Mouse (Mus musculus): ENCODE results near the gene Arhgap31.

The Arhgap31 gene

DNA sequence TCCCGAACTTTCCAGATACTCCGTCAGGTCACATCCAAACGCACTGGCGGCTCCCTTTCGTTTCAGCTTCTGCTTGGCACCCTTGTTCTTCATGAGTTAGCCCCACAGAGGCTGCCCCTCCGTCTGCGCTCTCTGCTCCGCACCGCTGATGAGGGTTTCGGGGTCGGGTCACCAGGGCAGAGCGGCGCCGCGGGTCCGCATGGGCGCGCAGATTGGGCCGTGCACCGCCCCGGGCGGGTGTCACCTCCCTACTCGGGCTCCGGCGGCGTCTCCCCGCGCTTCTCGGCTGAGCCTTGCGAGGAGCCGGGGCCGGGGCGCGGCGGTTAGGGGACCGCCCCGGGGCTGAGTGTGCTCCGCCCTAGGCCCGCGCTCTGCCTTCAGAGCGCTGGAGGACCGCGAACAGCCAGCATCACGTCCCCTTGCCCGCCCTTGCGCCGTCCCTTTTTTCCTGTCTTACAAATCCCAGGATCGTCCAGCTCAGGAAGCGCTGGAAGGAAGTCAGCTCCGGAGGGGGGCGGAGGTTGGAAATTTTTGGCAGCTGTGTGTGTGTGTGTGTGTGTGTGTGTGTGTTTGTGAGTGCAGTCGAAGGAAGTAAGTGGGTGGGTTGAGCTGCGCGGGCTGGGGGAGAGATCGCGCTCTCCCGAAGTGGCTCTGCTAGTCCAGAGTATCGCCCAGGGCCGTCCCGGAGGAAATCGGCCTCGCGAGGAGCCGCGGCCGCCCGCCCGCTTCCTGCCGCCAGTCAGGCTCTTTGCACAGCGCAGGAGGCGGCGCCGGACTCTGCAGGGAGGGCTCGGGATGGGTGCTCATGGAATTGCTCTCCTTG, at the start of gene Arhgap31:
Gene Arhgap31, minus strand, starts transcription at position 694 of the 823 bp plus-strand sequence.
- peak; percentile 83 for DNase-seq (ENCODE audit: low read depth)

DNA sequence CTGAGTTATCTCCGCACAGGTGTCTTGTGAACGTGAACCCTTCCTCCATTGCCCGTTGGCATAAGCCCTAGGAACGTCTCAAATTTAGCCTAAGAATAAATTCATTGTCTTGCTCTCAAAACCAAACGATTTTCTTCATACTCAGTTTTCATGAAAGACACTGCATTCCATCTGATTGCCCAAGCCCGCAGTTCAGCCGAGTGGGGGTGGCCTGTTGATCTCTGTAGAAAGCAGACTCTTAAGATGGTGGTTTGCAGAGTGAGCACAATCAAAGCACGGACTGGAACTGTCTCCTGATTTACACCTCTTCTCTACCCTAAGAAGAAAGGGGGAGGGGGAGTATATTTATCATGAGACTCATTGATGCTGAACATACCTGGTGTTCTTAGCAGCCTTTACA, 49.3 kb upstream of the Arhgap31 start:
- DNase-seq (ENCODE audit: low read depth): no peak

DNA sequence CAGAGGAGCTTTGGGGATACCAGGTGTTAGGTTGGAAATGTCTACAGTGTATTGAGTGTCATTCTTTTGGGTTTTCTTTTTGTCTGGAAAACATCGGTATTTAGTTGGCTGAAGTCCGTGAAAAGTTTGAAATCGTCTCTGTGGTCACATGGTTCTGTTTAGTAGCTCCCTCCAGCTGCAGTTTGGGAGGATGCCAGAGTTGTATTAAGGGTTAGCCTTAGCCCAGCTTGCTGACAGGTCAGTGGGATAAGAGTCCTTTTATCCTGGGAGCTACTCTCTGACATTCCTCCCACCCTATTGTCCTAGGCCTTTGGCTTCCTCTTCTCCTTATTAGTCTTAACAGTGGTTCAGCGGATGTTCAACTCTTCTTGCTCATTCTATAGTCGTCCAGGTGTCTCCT, 48.9 kb upstream of the Arhgap31 start:
- no peak for DNase-seq (ENCODE audit: low read depth)

DNA sequence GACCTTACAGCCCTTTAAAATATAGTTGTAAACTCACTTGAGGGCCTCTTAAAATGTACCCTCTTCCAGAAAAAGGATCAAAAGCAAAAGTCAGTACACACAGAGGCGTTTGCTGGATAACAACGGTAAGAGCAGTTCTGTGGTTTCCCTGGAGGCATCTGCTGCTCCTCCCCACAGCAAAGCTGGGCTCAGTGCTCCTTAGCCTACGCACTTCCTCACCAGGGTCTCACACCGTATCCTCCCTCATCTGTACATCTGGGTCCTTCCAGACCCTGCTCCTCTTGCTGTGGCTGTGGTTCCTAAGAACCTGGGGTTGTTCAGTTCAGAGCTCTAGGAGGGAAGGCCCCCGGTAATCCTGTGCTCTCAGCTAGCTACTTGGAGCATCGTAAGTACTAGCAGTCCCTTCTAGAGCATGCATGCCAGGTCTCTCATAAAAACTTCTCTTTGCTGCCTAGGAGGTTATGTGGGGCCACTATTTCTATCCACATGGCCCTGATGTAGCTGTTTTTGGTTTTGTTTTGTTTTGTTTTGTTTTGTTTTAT, 47.8 kb upstream of the Arhgap31 start:
- peak; percentile 23 for DNase-seq (ENCODE audit: low read depth)

DNA sequence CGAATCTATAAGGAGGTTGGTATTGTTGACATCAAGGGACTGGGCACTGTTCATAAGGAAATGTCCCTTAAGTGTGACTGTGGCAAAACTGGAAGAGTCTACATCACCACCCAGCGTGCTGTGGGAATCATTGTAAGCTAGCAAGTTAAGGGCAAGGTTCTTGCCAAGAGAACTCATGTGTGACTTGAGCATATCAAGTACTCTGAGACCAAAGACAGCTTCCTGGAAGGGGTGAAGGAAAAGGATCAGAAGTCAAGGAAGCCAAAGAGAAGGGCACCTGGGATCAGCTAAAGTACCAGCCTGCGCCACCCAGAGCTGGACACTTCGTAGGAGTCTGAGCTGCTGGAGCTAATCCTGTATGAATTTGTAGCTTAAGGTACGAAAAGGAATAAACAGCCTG, 47.2 kb upstream of the Arhgap31 start:
- DNase-seq (ENCODE audit: low read depth): no peak

DNA sequence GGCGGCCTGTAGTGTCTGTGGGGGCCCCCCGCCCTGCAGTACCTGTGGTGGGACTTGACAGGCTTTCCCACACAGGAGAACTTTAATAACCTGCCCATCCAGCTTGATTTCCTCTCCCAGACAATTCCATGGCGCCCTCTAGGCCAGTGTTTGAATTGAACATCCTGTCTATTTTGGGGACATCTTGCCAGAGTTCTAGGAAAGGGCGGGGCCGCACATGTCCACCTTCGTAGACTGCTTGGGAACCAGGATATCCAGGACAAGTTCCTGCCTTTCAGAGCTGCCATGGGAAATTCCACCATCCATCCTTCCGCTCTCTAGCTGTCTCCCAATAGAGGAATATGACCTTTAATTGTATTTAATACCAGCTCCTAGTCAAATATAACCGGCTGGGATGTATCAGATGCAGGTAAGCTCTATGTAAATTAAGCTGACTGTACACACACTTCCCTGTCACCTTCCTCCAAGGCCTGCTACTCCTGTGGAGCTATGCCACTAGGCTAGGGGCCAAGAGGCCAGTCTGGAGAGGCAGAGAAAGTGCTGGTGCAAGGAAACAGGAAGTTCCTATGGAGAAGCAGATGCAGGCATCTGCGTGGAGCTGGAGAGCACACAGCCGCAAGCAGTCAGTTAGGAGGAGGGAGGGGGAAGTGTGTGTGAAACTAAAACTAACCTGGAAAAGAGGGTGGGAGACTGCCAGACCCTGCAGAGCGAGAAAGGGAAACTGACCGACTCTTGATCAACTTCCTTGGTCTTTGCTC, 45.2 kb upstream of the Arhgap31 start:
- DNase-seq (ENCODE audit: low read depth): no peak

DNA sequence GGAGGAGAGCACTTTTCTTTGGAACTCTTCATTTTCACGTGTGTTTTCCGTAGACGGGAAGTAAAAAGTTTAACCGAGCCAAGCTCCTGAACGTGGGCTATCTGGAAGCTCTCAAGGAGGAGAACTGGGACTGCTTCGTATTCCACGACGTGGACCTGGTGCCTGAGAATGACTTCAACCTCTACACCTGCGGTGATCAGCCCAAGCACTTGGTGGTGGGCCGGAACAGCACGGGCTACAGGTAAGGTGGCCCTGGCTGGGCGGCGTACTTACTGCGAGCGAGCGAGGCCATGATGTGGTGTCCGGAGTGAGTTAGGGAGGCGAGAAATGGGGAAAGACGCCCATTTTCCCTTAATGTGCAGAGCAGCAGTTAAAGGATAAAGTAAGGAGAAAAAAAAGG, 44.6 kb upstream of the Arhgap31 start:
- DNase-seq (ENCODE audit: low read depth): no peak

DNA sequence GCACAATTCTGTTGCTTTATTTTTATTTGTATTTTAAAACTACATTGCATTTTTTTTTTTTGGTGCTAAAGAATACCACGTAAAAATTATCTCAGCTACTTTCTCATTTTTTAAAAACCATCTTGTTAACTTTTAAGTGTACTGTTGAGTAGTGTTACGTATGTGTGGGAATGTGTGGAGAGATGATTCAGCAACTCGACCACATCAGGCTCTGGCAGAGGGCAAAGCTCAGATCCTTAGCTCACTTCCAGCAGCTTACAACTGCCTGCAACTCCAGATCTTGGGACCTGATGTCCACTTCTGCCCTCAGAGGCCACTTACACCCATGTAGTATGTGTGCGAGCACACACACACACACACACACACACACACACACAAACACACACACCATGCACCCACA, 43.5 kb upstream of the Arhgap31 start:
- DNase-seq (ENCODE audit: low read depth): no peak

DNA sequence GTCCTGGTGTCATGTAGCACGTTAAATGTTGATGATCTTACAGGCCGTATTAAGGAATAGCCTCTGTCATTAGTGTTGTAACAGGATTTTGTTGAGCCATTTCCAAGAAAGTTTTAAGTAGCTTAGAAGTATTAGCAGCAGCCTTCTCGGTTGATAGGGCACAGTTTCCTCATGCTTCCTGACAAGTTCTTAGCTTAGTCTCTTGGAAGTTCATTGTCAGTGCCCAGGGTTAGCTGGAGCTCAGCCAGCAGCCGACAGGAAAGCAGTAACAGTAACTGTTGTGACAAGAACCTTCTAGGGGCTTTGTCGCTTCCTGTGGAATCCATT, 43.1 kb upstream of the Arhgap31 start:
- no peak for DNase-seq (ENCODE audit: low read depth)

DNA sequence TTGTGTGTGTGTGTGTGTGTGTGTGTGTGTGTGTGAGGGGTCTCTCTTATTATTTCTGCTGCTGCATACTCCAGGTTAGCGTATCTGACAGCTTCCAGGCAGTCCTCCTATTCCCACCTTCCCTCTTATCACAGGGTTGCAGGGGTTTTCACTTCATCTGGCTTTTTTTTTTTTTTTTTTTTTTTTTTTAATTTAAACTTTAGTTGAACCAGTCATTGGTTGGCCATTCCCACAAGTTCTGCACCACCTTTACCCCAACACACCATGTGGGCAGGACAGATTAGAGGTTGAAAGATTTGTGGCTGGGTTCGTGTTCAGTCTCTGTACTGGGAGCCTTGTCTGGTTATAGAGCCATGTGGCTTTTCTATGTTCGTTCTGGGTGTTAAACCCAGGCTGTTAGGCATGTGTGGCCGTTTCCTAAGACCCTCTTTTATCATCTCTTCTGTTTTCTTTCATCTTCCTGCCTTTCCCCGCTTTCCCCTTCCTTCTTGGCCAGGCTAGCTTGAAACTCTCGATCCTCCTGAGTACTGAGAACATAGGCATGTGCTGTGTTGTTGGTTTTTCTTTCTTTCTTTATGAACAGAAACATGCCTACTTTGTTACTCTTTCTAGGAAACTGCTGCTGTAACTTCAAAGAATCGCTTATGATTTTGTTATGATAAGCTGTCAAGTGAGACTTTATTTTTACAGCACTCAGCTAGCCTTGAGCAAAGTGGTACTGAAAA, 42.5 kb upstream of the Arhgap31 start:
- DNase-seq (ENCODE audit: low read depth): peak; percentile 16

DNA sequence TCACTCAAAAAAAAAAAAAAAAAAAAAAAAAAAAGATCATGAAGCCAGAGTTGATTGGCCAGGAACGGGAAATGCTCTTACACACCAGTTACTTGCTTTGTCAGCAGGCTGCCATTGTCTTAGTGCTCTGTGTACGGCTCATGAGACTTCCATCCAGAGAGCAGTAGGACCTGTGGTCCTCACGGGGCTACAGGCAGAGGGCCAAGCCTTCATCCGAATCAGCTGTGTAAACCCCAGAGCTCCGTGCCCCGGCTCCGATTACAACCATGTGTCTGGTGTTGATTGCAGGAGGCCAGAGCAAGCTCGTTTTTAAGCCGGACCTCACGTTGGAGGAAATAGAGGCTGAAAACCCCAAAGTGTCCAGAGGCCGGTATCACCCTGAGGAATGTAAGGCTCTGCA, 40.6 kb upstream of the Arhgap31 start:
- no peak for DNase-seq (ENCODE audit: low read depth)

DNA sequence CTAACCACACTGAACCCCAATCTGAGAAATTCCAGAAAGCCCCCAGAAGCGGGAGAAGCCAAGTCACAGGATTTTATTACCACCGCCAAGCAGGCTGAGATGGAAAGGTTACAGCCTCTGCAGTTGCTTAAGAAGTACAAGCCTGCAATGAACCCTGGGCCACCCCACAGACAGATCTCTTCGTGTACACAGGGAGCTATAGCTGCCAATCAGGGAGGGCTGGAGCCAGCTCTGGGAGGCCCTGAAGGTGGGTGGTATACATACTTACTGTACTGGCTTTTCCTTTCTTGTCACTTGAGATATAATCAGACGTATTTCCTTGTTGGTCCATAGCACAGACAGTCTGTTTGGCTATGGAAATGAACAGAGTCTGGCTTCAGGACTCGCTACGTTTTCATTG, 37.7 kb upstream of the Arhgap31 start:
- DNase-seq (ENCODE audit: low read depth): no peak

DNA sequence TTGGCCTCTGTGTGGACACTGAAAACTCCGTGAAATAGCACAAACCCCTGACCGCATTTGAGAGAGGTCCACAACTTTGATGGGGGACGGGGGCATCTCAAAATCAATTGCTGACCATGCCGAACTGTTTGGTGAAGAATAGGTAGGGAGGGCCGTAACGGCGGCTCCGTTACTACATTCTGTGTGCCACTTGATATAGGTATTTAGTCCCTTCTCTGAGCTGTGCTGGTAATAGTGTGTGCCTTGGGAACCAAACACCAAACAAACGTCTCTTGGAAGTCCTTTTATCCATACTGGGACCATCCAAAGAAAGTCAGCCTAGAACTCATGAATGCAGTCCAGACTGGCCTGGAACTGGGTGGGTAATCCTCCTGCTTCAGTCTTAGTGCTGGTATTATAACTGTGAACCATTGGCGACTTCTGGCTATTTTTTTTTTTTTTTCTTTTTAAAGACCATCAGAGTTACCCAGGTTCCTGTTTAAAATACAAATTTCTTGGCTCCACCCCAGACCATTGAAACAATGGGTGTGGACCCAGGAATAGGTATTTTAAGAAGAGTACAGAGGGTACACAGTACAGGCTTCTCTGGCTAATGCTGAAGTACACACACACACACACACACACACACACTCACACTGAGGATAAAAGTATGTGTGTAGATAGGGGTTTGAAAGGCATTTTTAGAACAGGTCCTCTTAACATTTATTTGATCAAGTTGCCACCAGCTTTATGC, 31.0 kb upstream of the Arhgap31 start:
- no peak for DNase-seq (ENCODE audit: low read depth)

DNA sequence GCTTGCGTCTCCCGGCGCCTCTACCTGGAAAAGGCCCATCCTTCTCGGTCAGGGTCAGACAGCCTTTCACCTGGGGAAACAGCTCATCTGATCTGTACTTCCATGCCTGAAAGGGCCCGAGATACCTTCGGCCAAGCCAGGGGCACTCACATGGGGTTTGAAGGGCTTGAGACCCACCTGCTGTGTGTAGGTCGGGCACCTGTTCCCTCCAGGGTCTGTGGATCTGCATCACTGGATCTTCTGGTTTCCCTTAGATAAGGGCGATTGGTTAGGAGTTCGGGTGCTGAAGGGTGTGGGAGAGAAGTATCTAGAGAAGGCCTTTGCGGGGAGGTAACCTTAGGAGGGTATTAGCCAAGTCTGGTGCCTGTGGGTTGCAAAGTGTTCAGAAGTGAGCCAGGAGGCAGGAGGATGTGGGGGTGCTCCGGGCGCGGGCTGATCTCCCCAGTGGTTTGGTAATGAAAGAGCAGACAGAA, 29.6 kb upstream of the Arhgap31 start:
- DNase-seq (ENCODE audit: low read depth): peak; percentile 46

DNA sequence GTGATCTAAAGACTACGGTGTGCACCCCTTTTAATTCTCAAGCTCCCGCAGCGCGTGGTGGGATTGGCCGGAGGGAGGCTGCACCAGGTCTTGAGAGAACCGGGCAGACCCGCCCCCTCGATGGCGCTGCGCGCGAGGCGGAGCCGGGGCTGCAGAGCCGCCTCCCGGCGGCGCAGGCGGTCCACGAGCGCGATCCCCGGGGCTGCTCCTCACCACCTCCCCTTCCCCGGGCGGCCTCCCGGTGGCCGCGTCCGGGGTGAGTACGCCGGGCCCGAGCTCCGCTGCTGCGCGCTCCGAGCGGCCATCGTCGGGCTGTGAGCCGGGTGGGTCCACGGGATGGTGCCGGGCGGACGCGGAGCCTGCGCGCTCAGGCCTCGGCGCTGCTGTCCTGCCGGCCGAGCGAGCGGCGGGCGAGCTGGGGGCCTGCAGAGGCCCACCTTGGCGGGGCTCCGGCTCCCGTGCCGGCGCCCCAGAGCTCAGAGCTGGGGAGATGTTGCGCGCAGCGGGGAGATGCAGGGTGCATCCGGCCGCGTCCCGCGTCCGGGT, 29.1 kb upstream of the Arhgap31 start, which contains the start of gene B4galt4:
Gene B4galt4, plus strand, starts transcription at position 152 of the 546 bp plus-strand sequence.
- peak; percentile 25 for DNase-seq (ENCODE audit: low read depth)

DNA sequence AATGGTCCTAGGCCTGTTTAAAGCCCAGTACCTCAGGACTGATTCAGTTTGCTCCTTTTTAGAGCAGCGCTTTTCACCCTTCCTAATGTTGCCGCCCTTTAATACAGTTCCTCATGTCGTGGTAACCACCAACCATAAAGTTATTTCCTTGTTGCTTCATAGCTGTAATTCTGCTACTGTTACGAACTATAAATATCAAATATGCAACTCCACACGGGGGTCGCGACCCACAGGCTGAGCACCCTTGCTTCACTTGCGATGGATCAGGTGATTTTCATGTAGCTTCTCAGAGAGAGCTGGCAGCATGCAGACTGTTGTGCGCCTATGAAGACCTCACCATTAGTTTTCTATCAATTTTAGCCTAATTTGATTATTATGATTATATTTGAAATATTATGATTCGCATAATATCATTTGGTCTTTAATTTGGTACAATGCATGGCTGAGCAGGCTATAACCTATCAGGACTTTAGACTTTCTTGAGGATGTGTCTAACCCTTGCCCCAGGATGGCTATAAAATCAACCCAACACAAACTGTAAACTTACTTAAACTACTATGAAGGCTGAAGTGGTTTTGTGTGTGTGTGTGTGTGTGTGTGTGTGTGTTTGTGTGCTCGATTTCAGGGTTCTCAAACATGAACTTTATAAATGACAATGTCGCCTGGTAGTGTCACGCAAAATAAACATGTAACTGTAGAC, 28.3 kb upstream of the Arhgap31 start:
- no peak for DNase-seq (ENCODE audit: low read depth)

DNA sequence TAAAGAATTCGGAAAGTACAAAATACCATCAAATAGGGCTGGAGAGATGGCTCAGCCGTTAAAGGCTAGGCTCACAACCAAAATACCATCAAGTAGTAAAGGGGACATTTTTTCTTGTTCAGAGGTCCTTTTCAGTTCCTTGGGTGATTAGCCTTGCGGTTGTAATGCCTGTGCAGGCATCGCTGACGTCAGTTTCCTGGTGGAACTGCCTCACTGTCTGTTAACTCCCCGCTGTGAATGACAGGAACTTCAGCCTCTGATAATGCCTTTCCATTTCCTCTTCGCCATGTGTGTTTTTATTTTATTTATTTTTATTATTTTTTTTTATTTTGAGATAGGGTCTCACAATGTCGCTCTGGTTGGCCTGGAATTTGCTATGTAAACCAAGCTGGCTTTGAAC, 17.8 kb upstream of the Arhgap31 start:
- DNase-seq (ENCODE audit: low read depth): peak; percentile 30

DNA sequence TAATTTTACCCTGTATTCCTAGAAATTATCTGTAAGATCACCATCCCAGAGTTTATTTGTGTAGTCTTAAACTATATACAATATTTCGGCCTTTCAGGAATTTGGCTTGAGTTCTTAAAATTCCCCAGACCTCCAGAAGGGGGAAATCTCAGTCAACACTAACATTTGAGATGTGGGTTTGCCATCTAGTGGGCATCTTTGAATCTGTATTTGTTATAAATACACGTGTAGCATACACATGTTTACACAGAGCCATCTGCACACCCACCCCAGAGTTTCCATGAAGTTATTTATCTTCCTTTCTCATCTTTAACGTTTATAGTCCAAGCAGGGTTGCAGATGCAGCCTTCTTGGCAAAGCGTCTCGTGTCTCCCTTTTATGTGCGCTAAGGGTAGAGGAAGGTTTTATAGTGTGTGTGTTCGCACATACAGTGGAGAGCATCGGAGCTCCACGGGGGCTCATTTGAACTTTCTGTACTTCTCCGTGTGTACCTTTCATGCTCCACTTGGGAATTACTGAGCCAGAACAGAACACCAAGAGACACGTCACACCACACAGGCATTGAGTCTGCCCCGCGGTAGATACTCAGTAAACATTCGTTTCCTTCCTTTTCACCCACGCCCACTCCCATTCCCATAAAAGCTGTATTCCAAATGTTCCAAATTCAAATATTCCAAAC, 16.7 kb upstream of the Arhgap31 start:
- DNase-seq (ENCODE audit: low read depth): peak; percentile 74

DNA sequence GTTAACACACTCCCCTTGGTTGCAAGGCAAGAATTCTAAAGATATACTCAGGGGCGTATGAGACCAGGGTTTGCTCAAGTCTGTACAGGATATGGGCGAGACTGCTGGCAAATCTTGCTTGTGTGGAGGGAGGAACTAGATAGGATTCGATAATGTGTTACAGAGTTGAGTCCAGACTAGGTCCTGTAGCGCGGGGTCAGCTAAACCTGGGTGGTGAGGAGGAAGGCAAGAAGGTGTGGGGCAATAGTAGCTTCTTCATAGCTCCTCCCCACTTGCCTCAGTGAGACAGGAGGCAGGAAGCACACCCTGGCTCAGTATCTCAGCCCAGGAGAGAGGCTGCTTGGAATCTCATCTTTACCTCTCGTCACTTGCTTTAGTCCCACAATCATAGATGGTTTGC, 16.1 kb upstream of the Arhgap31 start:
- DNase-seq (ENCODE audit: low read depth): no peak

DNA sequence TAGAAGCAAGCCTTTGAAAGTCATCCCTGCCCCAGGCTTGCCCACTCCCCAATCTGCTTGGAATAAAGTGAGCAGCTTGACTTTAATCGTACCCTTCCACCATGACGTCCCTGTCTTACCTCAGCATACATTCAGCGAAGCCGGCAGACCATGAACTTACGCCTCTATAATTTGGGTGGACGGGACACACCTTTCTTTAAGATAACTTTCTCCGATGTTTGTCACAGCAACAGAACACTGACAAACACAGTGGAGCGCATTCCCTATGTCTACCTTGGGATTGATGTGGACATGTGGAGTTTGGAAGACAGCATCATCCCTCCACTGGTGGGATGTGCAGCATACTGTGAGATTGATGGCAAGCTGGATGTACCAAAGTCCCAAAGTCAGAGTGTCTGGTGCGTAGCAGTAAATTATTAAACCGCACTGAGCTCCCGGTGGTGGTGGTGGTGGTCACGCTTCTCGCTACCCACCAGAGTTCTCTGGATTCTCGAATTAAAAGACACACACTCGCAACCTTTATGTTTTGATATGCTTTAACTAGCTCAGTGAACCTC, 15.6 kb upstream of the Arhgap31 start:
- DNase-seq (ENCODE audit: low read depth): no peak

Data from naive thymus-derived CD4-positive, alpha-beta T cell, adult 2 months (primary cell).